Mouse (Mus musculus) olfactory bulb, adult 2 months (tissue): ENCODE results near the gene Col26a1.

Source experiments
- CTCF ChIP-seq: fragments of 200-500 bp; IDR thresholded peaks from 2 replicates; pipeline ENCODE4 v1.5.1; 2012; ENCODE audit warnings: low read depth, mild to moderate bottlenecking, low read length, moderate library complexity; ENCODE audit not compliant: insufficient read depth
- POLR2A ChIP-seq: fragments of 200-500 bp; IDR thresholded peaks from 2 replicates; pipeline ENCODE4 v1.6.1; 2012; ENCODE audit warnings: mild to moderate bottlenecking, low read depth, low read length, moderate library complexity; ENCODE audit not compliant: insufficient read depth

GRCm38 (mm10) chr5:136805019-136805418, 78.0 kb downstream of the Col26a1 start:
- TF ChIP-seq CTCF (no peak), POLR2A (no peak)
